Mouse (Mus musculus) kidney, embryonic 15.5 days (tissue): ENCODE data around the gene Sirt1. TPM values are rescaled to one million over a fixed set of nuclear protein-coding genes. Genes with fewer than 3 reads are reported as not detected.

Source experiments
- ATAC-seq: fragments of 200-750 bp; cut with Nextera tagmentation; replicated peaks from 2 replicates; pipeline ENCODE4 v1.8.0; 2017; ENCODE audit warnings: moderate TSS enrichment; ENCODE audit not compliant: low FRiP score
- H3K27ac ChIP-seq: fragments of 300-500 bp; sonication (generic); 2 replicates; pipeline ENCODE4 v1.5.1; 2015; ENCODE audit warnings: mild to moderate bottlenecking, inconsistent platforms
- H3K27me3 ChIP-seq: fragments of 300-500 bp; sonication (generic); 2 replicates; pipeline ENCODE4 v1.6.1; 2015; ENCODE audit warnings: inconsistent platforms
- H3K36me3 ChIP-seq: fragments of 300-500 bp; sonication (generic); 2 replicates; pipeline ENCODE4 v1.6.1; 2015; ENCODE audit warnings: inconsistent platforms
- H3K4me1 ChIP-seq: fragments of 300-500 bp; sonication (generic); 2 replicates; pipeline ENCODE4 v1.6.1; 2015; ENCODE audit warnings: inconsistent platforms
- H3K4me2 ChIP-seq: fragments of 300-500 bp; sonication (generic); 2 replicates; pipeline ENCODE4 v1.6.1; 2015; ENCODE audit warnings: moderate library complexity, mild to moderate bottlenecking, inconsistent platforms
- H3K4me3 ChIP-seq: fragments of 300-500 bp; sonication (generic); replicated peaks from 2 replicates; pipeline ENCODE4 v1.5.1; 2015; ENCODE audit warnings: mild to moderate bottlenecking, inconsistent platforms
- H3K9ac ChIP-seq: fragments of 300-500 bp; sonication (generic); 2 replicates; pipeline ENCODE4 v1.6.1; 2015; ENCODE audit warnings: mild to moderate bottlenecking, inconsistent platforms
- H3K9me3 ChIP-seq: fragments of 300-500 bp; sonication (generic); replicated peaks from 2 replicates; pipeline ENCODE4 v1.6.1; 2016; ENCODE audit warnings: inconsistent platforms
- WGBS: fragments of 180-500 bp; shearing (Covaris S2); methylation state at CpG from one replicate; pipeline ENCODE4 v1.1.7; 2015; ENCODE audit warnings: mixed read lengths; 5-methylcytosine and 5-hydroxymethylcytosine counted together
- polyA plus RNA-seq: library from polyadenylated mRNA; unstranded; fragments of >200 nt; fragmentation: Nextera tagmentation; extraction: Ambion mirVana; gene quantifications from 2 replicates; pipeline ENCODE4 v1.2.1, GENCODE M21; 2015

Gene Sirt1
- polyA plus RNA-seq, result 5.9 and 6.1 TPM in 2 replicates

GRCm38 (mm10) chr10:63381498-63382280 is at the start of gene Sirt1:
Sirt1 (minus strand) TSS chr10:63381704.
- WGBS, result 3% methylated on average over 24 of the region's 24 CpGs
- H3K36me3 ChIP-seq, result no peaks in the 10 kb centered on the region
- H3K4me3 ChIP-seq, result peak within 1 kb of the TSS; percentile 49
- peak within 1 kb of the TSS; percentile 49 for H3K9ac ChIP-seq
- H3K4me2 ChIP-seq, result peak within 1 kb of the TSS; percentile 85
- no peak within 1 kb of the TSS for H3K27ac ChIP-seq
- peaks cover 9% of the 10 kb centered on the region for H3K27me3 ChIP-seq
- ATAC-seq, result no peak
- H3K9me3 ChIP-seq, result no peaks in the 10 kb centered on the region
- H3K4me1 ChIP-seq, result peaks cover 8% of the 10 kb centered on the region; the same call in 1 of the 2 replicates

- no peaks in the 10 kb centered on the region for H3K36me3 ChIP-seq
- no peaks in the 10 kb centered on the region for H3K27me3 ChIP-seq
- WGBS, result 0% methylated on average over 55 of the region's 55 CpGs
- no peaks in the 10 kb centered on the region for H3K9me3 ChIP-seq
- H3K4me3 ChIP-seq, result peak within 1 kb of the TSS; percentile 86
- 0 out of 2 replicates have a peak, but pooled peaks cover 3% of the 10 kb centered on the region for H3K4me1 ChIP-seq
- peak within 1 kb of the TSS; percentile 70 for H3K4me2 ChIP-seq
- peak within 1 kb of the TSS; percentile 71 for H3K9ac ChIP-seq
- peak within 1 kb of the TSS; percentile 90 for H3K27ac ChIP-seq
- ATAC-seq, result peak; percentile 98
These were observed 48.3 kb upstream of the Sirt1 start, which contains the start of gene Ctnna3 for GRCm38 (mm10) chr10:63429785-63430305. Ctnna3 (plus strand) TSS chr10:63430098.

GRCm38 (mm10) chr10:63429380-63429779 is 47.9 kb upstream of the Sirt1 start:
- peak overlapping the region; percentile 86 for H3K4me3 ChIP-seq
- under 1% methylated on average over 34 of the region's 34 CpGs for WGBS
- peak; percentile 94 for ATAC-seq
- no peaks in the 10 kb centered on the region for H3K36me3 ChIP-seq
- H3K9me3 ChIP-seq, result no peaks in the 10 kb centered on the region
- peak overlapping the region; percentile 70 for H3K4me2 ChIP-seq
- peak overlapping the region; percentile 90 for H3K27ac ChIP-seq
- H3K9ac ChIP-seq, result peak overlapping the region; percentile 71
- H3K4me1 ChIP-seq, result 0 out of 2 replicates have a peak, but pooled peaks cover 3% of the 10 kb centered on the region
- H3K27me3 ChIP-seq, result no peaks in the 10 kb centered on the region

GRCm38 (mm10) chr10:63429023-63429340 is 47.5 kb upstream of the Sirt1 start:
- ATAC-seq, result no peak
- Histone ChIP-seq H3K4me3 (peak overlapping the region; percentile 86), H3K9me3 (no peaks in the 10 kb centered on the region), H3K4me2 (peak overlapping the region; percentile 70), H3K4me1 (0 out of 2 replicates have a peak, but pooled peaks cover 3% of the 10 kb centered on the region), H3K27ac (peak overlapping the region; percentile 24; the same call in 1 of the 2 replicates), H3K27me3 (no peaks in the 10 kb centered on the region), H3K9ac (peak overlapping the region; percentile 41), H3K36me3 (no peaks in the 10 kb centered on the region)
- 1% methylated on average over 11 of the region's 11 CpGs for WGBS

GRCm38 (mm10) chr10:63428243-63429022 is 46.9 kb upstream of the Sirt1 start:
- H3K27ac ChIP-seq, result peak overlapping the region; percentile 24; the same call in 1 of the 2 replicates
- ATAC-seq, result no peak
- no peaks in the 10 kb centered on the region for H3K36me3 ChIP-seq
- WGBS, result 20% methylated on average over 19 of the region's 19 CpGs
- H3K9me3 ChIP-seq, result no peaks in the 10 kb centered on the region
- H3K4me1 ChIP-seq, result 0 out of 2 replicates have a peak, but pooled peaks cover 3% of the 10 kb centered on the region
- peak overlapping the region; percentile 70 for H3K4me2 ChIP-seq
- H3K9ac ChIP-seq, result peak overlapping the region; percentile 41
- peak overlapping the region; percentile 86 for H3K4me3 ChIP-seq
- no peaks in the 10 kb centered on the region for H3K27me3 ChIP-seq

- ATAC-seq, result no peak
- Histone ChIP-seq H3K27me3 (no peaks in the 10 kb centered on the region), H3K4me2 (no peak overlapping the region), H3K4me3 (no peak overlapping the region), H3K9ac (no peak overlapping the region), H3K9me3 (no peaks in the 10 kb centered on the region), H3K27ac (no peak overlapping the region), H3K36me3 (no peaks in the 10 kb centered on the region), H3K4me1 (0 out of 2 replicates have a peak, but pooled peaks cover 3% of the 10 kb centered on the region)
- WGBS, result 73% methylated on average over 8 of the region's 8 CpGs
These were observed 45.6 kb upstream of the Sirt1 start for GRCm38 (mm10) chr10:63427146-63427545.

GRCm38 (mm10) chr10:63424475-63424814 is 42.9 kb upstream of the Sirt1 start:
- no peak overlapping the region for H3K4me3 ChIP-seq
- ATAC-seq, result no peak

GRCm38 (mm10) chr10:63423591-63424474 is 42.3 kb upstream of the Sirt1 start:
- Histone ChIP-seq H3K4me2 (no peak overlapping the region), H3K9ac (no peak overlapping the region), H3K27me3 (no peaks in the 10 kb centered on the region), H3K4me3 (no peak overlapping the region), H3K9me3 (no peaks in the 10 kb centered on the region), H3K4me1 (0 out of 2 replicates have a peak, but pooled peaks cover 3% of the 10 kb centered on the region), H3K36me3 (no peaks in the 10 kb centered on the region), H3K27ac (no peak overlapping the region)
- ATAC-seq, result 0 out of 2 replicates have a peak, but pooled peaks have one; percentile 16
- 92% methylated on average over 9 of the region's 9 CpGs for WGBS

More at GRCm38 (mm10) chr10:63424475-63424814, 42.9 kb upstream of the Sirt1 start:
- H3K36me3 ChIP-seq, result no peaks in the 10 kb centered on the region
- H3K4me2 ChIP-seq, result no peak overlapping the region
- 0 out of 2 replicates have a peak, but pooled peaks cover 3% of the 10 kb centered on the region for H3K4me1 ChIP-seq
- no peaks in the 10 kb centered on the region for H3K9me3 ChIP-seq
- no peaks in the 10 kb centered on the region for H3K27me3 ChIP-seq
- H3K9ac ChIP-seq, result no peak overlapping the region
- no peak overlapping the region for H3K27ac ChIP-seq

GRCm38 (mm10) chr10:63422736-63422992 is 41.2 kb upstream of the Sirt1 start:
- WGBS, result 91% methylated on average over 5 of the region's 5 CpGs
- H3K4me2 ChIP-seq, result no peak overlapping the region

GRCm38 (mm10) chr10:63421739-63422735 is 40.5 kb upstream of the Sirt1 start, which contains the start of gene Gm7075:
Gm7075 (minus strand) TSS chr10:63421789.
- Histone ChIP-seq H3K27me3 (no peaks in the 10 kb centered on the region), H3K9ac (no peak within 1 kb of the TSS), H3K4me1 (no peaks in the 10 kb centered on the region), H3K4me3 (no peak within 1 kb of the TSS), H3K36me3 (no peaks in the 10 kb centered on the region), H3K9me3 (no peaks in the 10 kb centered on the region), H3K4me2 (no peak within 1 kb of the TSS), H3K27ac (no peak within 1 kb of the TSS)
- 89% methylated on average over 18 of the region's 18 CpGs for WGBS
- no peak for ATAC-seq

More at GRCm38 (mm10) chr10:63422736-63422992, 41.2 kb upstream of the Sirt1 start:
- Histone ChIP-seq H3K9ac (no peak overlapping the region), H3K27me3 (no peaks in the 10 kb centered on the region), H3K27ac (no peak overlapping the region), H3K36me3 (no peaks in the 10 kb centered on the region), H3K9me3 (no peaks in the 10 kb centered on the region), H3K4me3 (no peak overlapping the region), H3K4me1 (no peaks in the 10 kb centered on the region)
- ATAC-seq, result no peak
